Mouse (Mus musculus) cortical plate, adult 2 months (tissue): ENCODE measurements around the gene Vmn2r27. TPM values are rescaled to one million over a fixed set of nuclear protein-coding genes. Genes with fewer than 3 reads are reported as not detected.

Source experiments
- H3K27ac ChIP-seq: fragments of 200-500 bp; 2 replicates; pipeline ENCODE4 v1.5.1; 2012; ENCODE audit warnings: low read length, control low read depth, inconsistent platforms; ENCODE audit not compliant: insufficient read depth
- H3K4me1 ChIP-seq: fragments of 200-500 bp; 2 replicates; pipeline ENCODE4 v1.6.1; 2011; ENCODE audit warnings: low read length; ENCODE audit not compliant: control insufficient read depth, insufficient read depth
- H3K4me3 ChIP-seq: fragments of 200-500 bp; 2 replicates; pipeline ENCODE4 v1.5.1; 2011; ENCODE audit warnings: mild to moderate bottlenecking, low read length, control low read depth; ENCODE audit not compliant: insufficient read depth
- CTCF ChIP-seq: fragments of 200-500 bp; IDR thresholded peaks from 2 replicates; pipeline ENCODE4 v1.5.1; 2011; ENCODE audit warnings: mild to moderate bottlenecking, control low read depth, low read length; ENCODE audit not compliant: insufficient read depth; ENCODE audit errors: extremely low read depth
- POLR2A ChIP-seq: fragments of 200-500 bp; IDR thresholded peaks from 2 replicates; pipeline ENCODE4 v1.6.1; 2011; ENCODE audit warnings: mild to moderate bottlenecking, low read length, control low read depth; ENCODE audit not compliant: insufficient read depth; ENCODE audit errors: extremely low read depth
- polyA plus RNA-seq: library from polyadenylated mRNA; depleted of rRNA; stranded (reverse); fragments of >200 nt; gene quantifications from 2 replicates; pipeline ENCODE4 v1.2.3, GENCODE M21; 2012; rRNA removed

The Vmn2r27 gene
- polyA plus RNA-seq, 1 experiment: 0.04 TPM

DNA sequence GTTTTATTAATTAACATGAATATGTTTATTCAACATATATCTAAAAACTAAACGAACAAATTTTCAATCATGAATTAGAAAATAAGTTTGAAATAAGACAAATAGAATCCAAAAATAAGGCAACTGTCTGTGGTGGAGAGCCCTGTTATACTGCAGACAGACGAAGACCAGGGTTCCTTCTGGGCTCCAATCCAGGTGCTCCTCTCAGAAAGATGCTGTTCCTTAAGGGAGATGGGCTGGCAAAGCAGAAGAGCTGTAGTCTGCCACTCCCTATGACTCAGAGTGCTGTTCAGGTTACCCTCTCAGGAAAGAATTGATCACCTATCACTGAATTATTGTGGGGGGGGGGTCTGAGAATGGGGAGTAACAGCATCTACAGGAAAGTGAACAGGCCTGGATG, 65.1 kb downstream of the Vmn2r27 start:
- no peak for TF ChIP-seq CTCF
- TF ChIP-seq POLR2A: no peak
- no peak overlapping the region for H3K27ac ChIP-seq
- no peaks in the 10 kb centered on the region for H3K4me1 ChIP-seq
- no peak overlapping the region for H3K4me3 ChIP-seq

DNA sequence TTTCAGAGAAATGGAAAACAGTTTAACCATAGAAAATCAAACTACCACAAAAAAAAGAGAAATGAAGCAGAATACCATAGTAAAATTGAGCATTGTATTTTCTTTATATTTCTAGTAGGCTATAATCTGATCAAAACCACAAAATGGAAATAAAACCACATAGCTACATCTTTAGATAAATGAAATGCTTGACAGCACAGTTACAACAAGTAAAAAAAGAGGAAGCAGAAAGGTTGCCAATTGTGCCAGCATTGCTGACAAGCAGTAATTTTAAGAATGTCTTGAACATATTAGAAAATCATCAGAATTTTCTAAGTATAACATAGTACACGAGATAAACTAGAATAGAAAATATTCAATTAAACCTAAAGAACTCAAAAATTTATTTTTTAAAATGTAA, 81.8 kb downstream of the Vmn2r27 start:
- TF ChIP-seq CTCF (no peak), POLR2A (no peak)
- H3K4me3 ChIP-seq: no peak overlapping the region
- no peak overlapping the region for H3K27ac ChIP-seq
- no peaks in the 10 kb centered on the region for H3K4me1 ChIP-seq

Other genes starting within 250 kb of the Vmn2r27 start
- not detected in 2 replicates for gene Vmn2r26, start 207.3 kb downstream of the Vmn2r27 start, polyA plus RNA-seq
- 0.35 and 0.44 TPM in 2 replicates for gene Cd163, start 72.8 kb upstream of the Vmn2r27 start, polyA plus RNA-seq
- gene Pex5, start 183.2 kb upstream of the Vmn2r27 start, polyA plus RNA-seq: 53.7 and 60.7 TPM in 2 replicates
- gene Clstn3, start 232.9 kb upstream of the Vmn2r27 start, polyA plus RNA-seq: 280 TPM in 2 replicates